Mouse (Mus musculus): Measurements from ENCODE around the gene Igf2bp1.
A peak's percentile ranks its signal among the peaks of the same experiment; 100 is the strongest.

Igf2bp1 gene

GRCm38 (mm10) chr11:96006852-96007515, 1.2 kb upstream of the Igf2bp1 start:
- DNase-seq = peak; percentile 25 to 27

- peak; percentile 27 to 38 for DNase-seq
Observed at GRCm38 (mm10) chr11:96006367-96006851, 669 bp upstream of the Igf2bp1 start.

- peak; percentile 43 to 57 for DNase-seq
Observed at GRCm38 (mm10) chr11:96004793-96005402, 842 bp downstream of the Igf2bp1 start.

GRCm38 (mm10) chr11:96003969-96004792, 1.6 kb downstream of the Igf2bp1 start:
- no peak for DNase-seq

- DNase-seq = no peak
Observed at GRCm38 (mm10) chr11:96003100-96003900, 2.4 kb downstream of the Igf2bp1 start.

- DNase-seq = no peak
Observed at GRCm38 (mm10) chr11:95994151-95994550, 11.6 kb downstream of the Igf2bp1 start.

- no peak for DNase-seq
Observed at GRCm38 (mm10) chr11:95990886-95991708, 14.6 kb downstream of the Igf2bp1 start.

- no peak for DNase-seq
Observed at GRCm38 (mm10) chr11:95990431-95990830, 15.3 kb downstream of the Igf2bp1 start.

GRCm38 (mm10) chr11:95989864-95990263, 15.9 kb downstream of the Igf2bp1 start:
- DNase-seq = no peak

GRCm38 (mm10) chr11:95988533-95988932, 17.2 kb downstream of the Igf2bp1 start:
- DNase-seq = no peak

GRCm38 (mm10) chr11:95987854-95988447, 17.8 kb downstream of the Igf2bp1 start:
- no peak for DNase-seq

- DNase-seq = no peak
Observed at GRCm38 (mm10) chr11:95982475-95982874, 23.3 kb downstream of the Igf2bp1 start.

- DNase-seq = no peak
Observed at GRCm38 (mm10) chr11:95981804-95982203, 23.9 kb downstream of the Igf2bp1 start.

- peak; percentile 59 to 70 for DNase-seq
Observed at GRCm38 (mm10) chr11:95980762-95981418, 24.9 kb downstream of the Igf2bp1 start.

- DNase-seq = no peak
Observed at GRCm38 (mm10) chr11:95978487-95978886, 27.3 kb downstream of the Igf2bp1 start.

- DNase-seq = peak in 1 of 2 experiments; percentile 24
Observed at GRCm38 (mm10) chr11:95976290-95976689, 29.4 kb downstream of the Igf2bp1 start.

- DNase-seq = no peak
Observed at GRCm38 (mm10) chr11:95975694-95976093, 30.0 kb downstream of the Igf2bp1 start.

- DNase-seq = no peak
Observed at GRCm38 (mm10) chr11:95973187-95973586, 32.6 kb downstream of the Igf2bp1 start.

- DNase-seq = no peak
Observed at GRCm38 (mm10) chr11:95963304-95963703, 42.4 kb downstream of the Igf2bp1 start.

GRCm38 (mm10) chr11:95959152-95959551, 46.6 kb downstream of the Igf2bp1 start:
- peak; percentile 8 to 13 for DNase-seq

GRCm38 (mm10) chr11:95958251-95958650, 47.5 kb downstream of the Igf2bp1 start:
- no peak for DNase-seq
